Comparison of ENCODE assay signal across 13 mouse cellular contexts in genomic region chr5:117147187-117148095, GRCm38 (mm10). TPM values are rescaled to one million over a fixed set of nuclear protein-coding genes. Genes with fewer than 3 reads are reported as not detected.
DNase-seq lines count a peak whose midpoint lies in the region; ATAC-seq and TF ChIP-seq lines count a peak whose summit lies in the region.
"Had no signal": no experiment of that assay in that cellular context is flagged by ENCODE, and none has a peak within 500 bp of the region (broad histone marks: within the 10 kb centered on the region; RNA-seq: fewer than 3 reads in every experiment).

No protein-coding gene starts in this region.

- H3K27ac ChIP-seq in gastrocnemius, adult 2 months, result peak overlapping the region; percentile 86
- peak overlapping the region; percentile 5; the same call in 1 of the 2 replicates for H3K27ac ChIP-seq in liver, embryonic 11.5 days (ENCODE audit: low read depth, low read length)
- H3K27ac ChIP-seq in liver, embryonic 12.5 days, result no peak overlapping the region
- H3K27ac ChIP-seq in bone marrow macrophage, adult 2 months (ENCODE audit: insufficient read depth, low read depth, low read length), result peak overlapping the region; percentile 96
- no peak overlapping the region for H3K27ac ChIP-seq in forebrain, embryonic 13.5 days
- H3K27ac ChIP-seq: heart, embryonic 15.5 days; limb, embryonic 13.5 days had no signal

- intact Hi-C loops in gastrocnemius, adult 2 months (cut with DNase I), result no loop called here

- no peak for TF ChIP-seq POLR2A in bone marrow macrophage, adult 2 months (IDR thresholded peaks at IDR 0.05; ENCODE audit: borderline replicate concordance, low read depth, low read length)

- H3K4me2 ChIP-seq in liver, embryonic 11.5 days, result no peak overlapping the region
- H3K4me2 ChIP-seq in liver, embryonic 12.5 days, result no peak overlapping the region
- no peak overlapping the region for H3K4me2 ChIP-seq in forebrain, embryonic 13.5 days
- H3K4me2 ChIP-seq: heart, embryonic 15.5 days; limb, embryonic 13.5 days had no signal

- H3K27me3 ChIP-seq in liver, embryonic 11.5 days (replicated peaks; ENCODE audit: control insufficient read depth, insufficient read depth, low read length), result no peaks in the 10 kb centered on the region
- H3K27me3 ChIP-seq in liver, embryonic 12.5 days (replicated peaks), result no peaks in the 10 kb centered on the region
- no peaks in the 10 kb centered on the region for H3K27me3 ChIP-seq in forebrain, embryonic 13.5 days
- H3K27me3 ChIP-seq: heart, embryonic 15.5 days; limb, embryonic 13.5 days had no signal

- no peak for ATAC-seq in liver, embryonic 11.5 days (replicated peaks; ENCODE audit: low FRiP score)
- no peak for ATAC-seq in liver, embryonic 12.5 days
- no peak for ATAC-seq in forebrain, embryonic 13.5 days

- H3K36me3 ChIP-seq in liver, embryonic 11.5 days (ENCODE audit: control insufficient read depth, insufficient read depth, low read length), result peaks cover 11% of the 10 kb centered on the region
- peaks cover 78% of the 10 kb centered on the region for H3K36me3 ChIP-seq in liver, embryonic 12.5 days
- no peaks in the 10 kb centered on the region for H3K36me3 ChIP-seq in forebrain, embryonic 13.5 days (ENCODE audit: poor library complexity, severe bottlenecking)
- H3K36me3 ChIP-seq: heart, embryonic 15.5 days; limb, embryonic 13.5 days had no signal

- DNase-seq in gastrocnemius, adult 2 months, result no peak
- no peak for DNase-seq in gastrocnemius, postnatal 4 days (ENCODE audit: low spot score in 2 of 2)
- no peak for DNase-seq in liver, embryonic 11.5 days (ENCODE audit: low spot score)
- DNase-seq in right cerebral cortex, postnatal 14 days, result peak; percentile 26
- DNase-seq in thymus, postnatal 10 days (ENCODE audit: low spot score in 2 of 2), result no peak
- DNase-seq: adrenal gland, postnatal 10 days; kidney, adult 11 months; midbrain, embryonic 14.5 days had no signal

- H3K4me3 ChIP-seq in gastrocnemius, adult 2 months, result peak overlapping the region; percentile 12
- H3K4me3 ChIP-seq in liver, embryonic 11.5 days (ENCODE audit: low read depth, low read length), result no peak overlapping the region
- no peak overlapping the region for H3K4me3 ChIP-seq in liver, embryonic 12.5 days
- H3K4me3 ChIP-seq in bone marrow macrophage, adult 2 months (ENCODE audit: insufficient read depth, low read length), result peak overlapping the region; percentile 34
- H3K4me3 ChIP-seq in forebrain, embryonic 13.5 days, result no peak overlapping the region
- H3K4me3 ChIP-seq: heart, embryonic 15.5 days; limb, embryonic 13.5 days had no signal

- no peak overlapping the region for H3K9ac ChIP-seq in liver, embryonic 11.5 days (ENCODE audit: low read depth, low read length)
- H3K9ac ChIP-seq in liver, embryonic 12.5 days, result no peak overlapping the region
- H3K9ac ChIP-seq in forebrain, embryonic 13.5 days, result no peak overlapping the region
- H3K9ac ChIP-seq: heart, embryonic 15.5 days; limb, embryonic 13.5 days had no signal

- H3K9me3 ChIP-seq in liver, embryonic 11.5 days (ENCODE audit: control insufficient read depth, low read length), result peaks cover 5% of the 10 kb centered on the region; the same call in 1 of the 2 replicates
- peaks cover 11% of the 10 kb centered on the region for H3K9me3 ChIP-seq in liver, embryonic 12.5 days (replicated peaks)
- H3K9me3 ChIP-seq in forebrain, embryonic 13.5 days (replicated peaks), result peaks cover 5% of the 10 kb centered on the region; the same call in 1 of the 2 replicates
- H3K9me3 ChIP-seq: heart, embryonic 15.5 days had no signal

- peaks cover 32% of the 10 kb centered on the region for H3K4me1 ChIP-seq in liver, embryonic 11.5 days (replicated peaks; ENCODE audit: control insufficient read depth, insufficient read depth, low read length)
- H3K4me1 ChIP-seq in liver, embryonic 12.5 days, result peaks cover 66% of the 10 kb centered on the region
- H3K4me1 ChIP-seq in bone marrow macrophage, adult 2 months (ENCODE audit: control insufficient read depth, insufficient read depth, low read length), result peaks cover 53% of the 10 kb centered on the region
- no peaks in the 10 kb centered on the region for H3K4me1 ChIP-seq in forebrain, embryonic 13.5 days
- H3K4me1 ChIP-seq: heart, embryonic 15.5 days; limb, embryonic 13.5 days had no signal

- peak; percentile 31; the same call in 1 of the 2 replicates for TF ChIP-seq CTCF in gastrocnemius, adult 2 months (IDR thresholded peaks at IDR 0.05)
- peak; percentile 26 for TF ChIP-seq CTCF in bone marrow macrophage, adult 2 months (IDR thresholded peaks at IDR 0.05; ENCODE audit: low read depth, low read length)

- 90% methylated on average over 16 of the region's 16 CpGs for WGBS in liver, embryonic 11.5 days
- WGBS in liver, embryonic 12.5 days (ENCODE audit: insufficient replicate concordance), result 88% methylated on average over 16 of the region's 16 CpGs
- WGBS in forebrain, embryonic 13.5 days, result 90% methylated on average over 16 of the region's 16 CpGs

RNA-seq across cellular contexts. Expression of gene Taok3, which starts 27.5 kb away (rescaled TPM):
- total RNA-seq in gastrocnemius, adult 2 months (2021), result 1 to 10 TPM; 4.6 to 6.8 TPM
- 10 to 100 TPM; 13.7 to 14.7 TPM for total RNA-seq in gastrocnemius, postnatal 4 days (2021)
- 69.3 and 73.6 TPM in 2 replicates for polyA plus RNA-seq in liver, embryonic 11.5 days (2014; fragmentation: Nextera tagmentation; extraction: Ambion mirVana)
- polyA plus RNA-seq in liver, embryonic 12.5 days (2016; fragmentation: Nextera tagmentation; extraction: Ambion mirVana), result 67.9 and 68.6 TPM in 2 replicates
- polyA plus RNA-seq in bone marrow macrophage, adult 2 months (2012; ENCODE audit: insufficient read depth, insufficient read length, missing spikeins), result 110 and 112 TPM in 2 replicates
- 29.8 and 30.7 TPM in 2 replicates for polyA plus RNA-seq in forebrain, embryonic 13.5 days (2015; fragmentation: Nextera tagmentation; extraction: Ambion mirVana)

RNA-seq across cellular contexts. Expression of gene Suds3, which starts 31.5 kb away (rescaled TPM):
- total RNA-seq in gastrocnemius, adult 2 months (2021), result 10 to 100 TPM; 71.7 to 94.8 TPM
- 10 to 100 TPM; 52.7 to 54.7 TPM for total RNA-seq in gastrocnemius, postnatal 4 days (2021)
- 37.8 and 41.9 TPM in 2 replicates for polyA plus RNA-seq in liver, embryonic 11.5 days (2014; fragmentation: Nextera tagmentation; extraction: Ambion mirVana)
- 61.2 and 66.4 TPM in 2 replicates for polyA plus RNA-seq in liver, embryonic 12.5 days (2016; fragmentation: Nextera tagmentation; extraction: Ambion mirVana)
- polyA plus RNA-seq in bone marrow macrophage, adult 2 months (2012; ENCODE audit: insufficient read depth, insufficient read length, missing spikeins), result 50.7 and 51.4 TPM in 2 replicates
- polyA plus RNA-seq in forebrain, embryonic 13.5 days (2015; fragmentation: Nextera tagmentation; extraction: Ambion mirVana), result 79.0 and 83.5 TPM in 2 replicates

Comparison
In these comparisons a context has a peak if more than half of its experiments do, and no peak if none do; other contexts are left out.
1. H3K27ac ChIP-seq: peak in gastrocnemius, adult 2 months (single experiment), liver, embryonic 11.5 days (single experiment) and bone marrow macrophage, adult 2 months (single experiment); none in liver, embryonic 12.5 days (single experiment) and forebrain, embryonic 13.5 days (single experiment).
2. H3K4me3 ChIP-seq: peak in gastrocnemius, adult 2 months (single experiment) and bone marrow macrophage, adult 2 months (single experiment); none in liver, embryonic 11.5 days (single experiment), liver, embryonic 12.5 days (single experiment) and forebrain, embryonic 13.5 days (single experiment).